Mouse (Mus musculus) myocyte (in vitro differentiated cells): Measurements from ENCODE around the gene Afp.

Experiments
- POLR2A ChIP-seq: IDR thresholded peaks from one replicate; pipeline ENCODE4 v1.6.1; 2011; ENCODE audit warnings: low read depth, mild to moderate bottlenecking, control low read depth, moderate library complexity; ENCODE audit not compliant: insufficient read length
- POLR2AphosphoS2 ChIP-seq: IDR thresholded peaks from one replicate; pipeline ENCODE4 v1.6.1; 2011; ENCODE audit warnings: low read depth, control low read depth; ENCODE audit not compliant: insufficient read length

- TF ChIP-seq POLR2AphosphoS2 (no peak), POLR2A (no peak)
Measured at GRCm38 (mm10) chr5:90458727-90459126, 31.8 kb upstream of the Afp start.
